Mouse (Mus musculus) midbrain, embryonic 16.5 days (tissue): ENCODE data around the gene Myadml2. TPM values are rescaled to one million over a fixed set of nuclear protein-coding genes. Genes with fewer than 3 reads are reported as not detected.
"Not testable (repeated sequence)": the region's sequence is repeated elsewhere in the genome, so short reads cannot be mapped to it uniquely, and the experiment has no call there.

Source experiments
- ATAC-seq: fragments of 200-750 bp; cut with Nextera tagmentation; 2 replicates; pipeline ENCODE4 v1.8.0; 2017; ENCODE audit warnings: moderate TSS enrichment
- H3K27ac ChIP-seq: fragments of 300-500 bp; sonication (generic); 2 replicates; pipeline ENCODE4 v1.5.1; 2014; ENCODE audit warnings: mild to moderate bottlenecking, low read length, mixed read lengths
- H3K27me3 ChIP-seq: fragments of 300-500 bp; sonication (generic); 2 replicates; pipeline ENCODE4 v1.6.1; 2014; ENCODE audit warnings: low read depth, low read length, mixed read lengths; ENCODE audit not compliant: control insufficient read depth, insufficient read depth
- H3K36me3 ChIP-seq: fragments of 300-500 bp; sonication (generic); 2 replicates; pipeline ENCODE4 v1.6.1; 2014; ENCODE audit warnings: mild to moderate bottlenecking, low read length, moderate library complexity, mixed read lengths; ENCODE audit not compliant: control insufficient read depth, insufficient read depth
- H3K4me1 ChIP-seq: fragments of 300-500 bp; sonication (generic); 2 replicates; pipeline ENCODE4 v1.6.1; 2014; ENCODE audit warnings: mild to moderate bottlenecking, low read length, mixed read lengths; ENCODE audit not compliant: control insufficient read depth, insufficient read depth
- H3K4me2 ChIP-seq: fragments of 300-500 bp; sonication (generic); 2 replicates; pipeline ENCODE4 v1.6.1; 2014; ENCODE audit warnings: mild to moderate bottlenecking, low read length, mixed read lengths
- H3K4me3 ChIP-seq: fragments of 300-500 bp; sonication (generic); 2 replicates; pipeline ENCODE4 v1.5.1; 2014; ENCODE audit warnings: low read depth, mild to moderate bottlenecking, low read length, moderate library complexity, mixed read lengths
- H3K9ac ChIP-seq: fragments of 300-500 bp; sonication (generic); 2 replicates; pipeline ENCODE4 v1.6.1; 2014; ENCODE audit warnings: low read depth, low read length, mixed read lengths
- H3K9me3 ChIP-seq: fragments of 300-500 bp; sonication (generic); replicated peaks from 2 replicates; pipeline ENCODE4 v1.6.1; 2014; ENCODE audit warnings: mild to moderate bottlenecking, low read length, mixed read lengths; ENCODE audit not compliant: control insufficient read depth, poor library complexity, severe bottlenecking
- WGBS: fragments of 180-500 bp; shearing (Covaris S2); extraction: QIAGEN DNeasy Blood & Tissue Kit; methylation state at CpG from one replicate; pipeline ENCODE4 v1.1.7; 2014; 5-methylcytosine and 5-hydroxymethylcytosine counted together
- polyA plus RNA-seq: library from polyadenylated mRNA; unstranded; fragments of >200 nt; fragmentation: Nextera tagmentation; extraction: Ambion mirVana; gene quantifications from 2 replicates; pipeline ENCODE4 v1.2.1, GENCODE M21; 2015

Myadml2 gene
- polyA plus RNA-seq, 1 experiment from 2014 or later, result 1.1 TPM

DNA sequence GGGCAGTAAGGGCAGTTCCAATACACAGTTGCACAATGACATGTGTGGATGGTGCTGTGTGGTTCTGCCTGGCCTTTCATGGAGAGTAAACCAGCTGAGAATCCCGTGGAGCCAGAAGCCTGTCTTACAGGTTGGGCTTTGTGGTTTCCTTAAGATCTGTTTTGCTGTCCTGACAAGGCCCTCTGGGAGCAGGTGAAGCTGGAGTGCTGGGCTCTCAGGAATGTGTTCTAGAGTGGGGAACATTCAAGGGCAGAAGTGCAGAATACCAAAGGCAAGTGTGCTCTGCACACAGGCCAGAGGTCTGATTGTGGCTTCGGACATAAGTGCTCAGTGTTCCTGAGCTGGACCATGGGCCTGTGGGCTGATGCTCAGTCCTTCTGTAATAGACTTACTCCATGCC is 36.7 kb upstream of the Myadml2 start:
- no peak overlapping the region for H3K4me2 ChIP-seq
- H3K27me3 ChIP-seq, result no peaks in the 10 kb centered on the region
- no peak overlapping the region for H3K4me3 ChIP-seq
- H3K9me3 ChIP-seq, result no peaks in the 10 kb centered on the region
- no peak overlapping the region for H3K27ac ChIP-seq
- no peaks in the 10 kb centered on the region for H3K4me1 ChIP-seq
- peaks cover 21% of the 10 kb centered on the region for H3K36me3 ChIP-seq
- 98% methylated on average over 2 of the region's 2 CpGs for WGBS
- no peak overlapping the region for H3K9ac ChIP-seq
- ATAC-seq, result no peak

- no peaks in the 10 kb centered on the region for H3K4me1 ChIP-seq
- no peak overlapping the region for H3K4me2 ChIP-seq
- H3K9me3 ChIP-seq, result no peaks in the 10 kb centered on the region
- H3K4me3 ChIP-seq, result no peak overlapping the region
- no peak for ATAC-seq
- H3K36me3 ChIP-seq, result peaks cover 17% of the 10 kb centered on the region
- WGBS, result 92% methylated on average over 2 of the region's 2 CpGs
- H3K27me3 ChIP-seq, result no peaks in the 10 kb centered on the region
- no peak overlapping the region for H3K27ac ChIP-seq
- no peak overlapping the region for H3K9ac ChIP-seq
Measured at GRCm38 (mm10) chr11:120684086-120684485, 36.1 kb upstream of the Myadml2 start.

DNA sequence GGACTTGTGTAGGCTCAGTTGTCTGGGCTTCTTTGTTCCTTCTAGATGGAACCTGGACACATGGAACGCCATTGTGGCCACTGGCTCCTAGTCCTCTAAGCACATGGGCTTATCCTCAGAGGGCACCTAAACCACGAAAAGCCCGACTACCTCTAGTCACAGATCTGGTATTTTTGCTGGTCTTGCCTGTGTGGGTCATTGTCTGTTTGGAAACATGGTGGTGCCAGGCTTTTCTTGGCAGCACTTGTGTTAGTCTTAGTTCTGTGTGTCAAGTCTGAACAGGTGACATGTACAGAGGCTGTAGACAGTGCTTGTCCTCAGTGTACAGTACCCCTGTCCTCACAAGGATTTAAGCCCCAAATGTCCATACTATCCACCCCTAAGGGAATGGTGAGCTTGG is 35.6 kb upstream of the Myadml2 start:
- 93% methylated on average over 3 of the region's 3 CpGs for WGBS
- H3K4me3 ChIP-seq, result no peak overlapping the region
- no peak overlapping the region for H3K9ac ChIP-seq
- no peak overlapping the region for H3K27ac ChIP-seq
- H3K27me3 ChIP-seq, result no peaks in the 10 kb centered on the region
- H3K4me2 ChIP-seq, result no peak overlapping the region
- peaks cover 17% of the 10 kb centered on the region for H3K36me3 ChIP-seq
- no peak for ATAC-seq
- no peaks in the 10 kb centered on the region for H3K4me1 ChIP-seq
- no peaks in the 10 kb centered on the region for H3K9me3 ChIP-seq

- peaks cover 19% of the 10 kb centered on the region for H3K36me3 ChIP-seq
- no peaks in the 10 kb centered on the region for H3K27me3 ChIP-seq
- no peak for ATAC-seq
- no peak overlapping the region for H3K9ac ChIP-seq
- H3K4me2 ChIP-seq, result no peak overlapping the region
- no peak overlapping the region for H3K4me3 ChIP-seq
- H3K27ac ChIP-seq, result no peak overlapping the region
- no peaks in the 10 kb centered on the region for H3K9me3 ChIP-seq
- WGBS, result 97% methylated on average over 5 of the region's 5 CpGs
- H3K4me1 ChIP-seq, result no peaks in the 10 kb centered on the region
Measured at GRCm38 (mm10) chr11:120682683-120683082, 34.7 kb upstream of the Myadml2 start.

DNA sequence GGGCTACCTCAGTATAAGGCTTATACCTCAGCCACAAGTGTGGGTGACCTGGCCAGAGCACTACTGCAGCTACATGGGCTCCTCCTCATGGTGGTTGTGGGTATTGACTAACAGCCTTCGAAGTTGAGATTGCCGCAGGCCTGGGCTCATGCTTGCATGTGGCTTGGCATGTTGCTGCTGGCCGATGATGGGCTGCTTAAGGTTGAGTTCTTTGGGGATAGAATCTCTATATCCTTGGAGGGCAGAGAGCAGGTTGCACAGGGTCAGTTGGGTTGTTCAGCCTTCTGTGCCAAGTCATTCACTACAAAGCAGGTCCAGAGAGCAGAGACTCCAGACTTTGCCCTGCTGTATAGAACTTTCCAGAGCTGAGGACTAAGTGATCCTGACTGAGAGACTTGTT is 32.0 kb upstream of the Myadml2 start:
- Histone ChIP-seq H3K27ac (no peak overlapping the region), H3K9me3 (no peaks in the 10 kb centered on the region), H3K27me3 (no peaks in the 10 kb centered on the region), H3K4me3 (no peak overlapping the region), H3K4me1 (peaks cover 4% of the 10 kb centered on the region; the same call in 1 of the 2 replicates), H3K9ac (no peak overlapping the region), H3K36me3 (peaks cover 21% of the 10 kb centered on the region), H3K4me2 (no peak overlapping the region)
- ATAC-seq, result no peak
- 76% methylated on average over 3 of the region's 3 CpGs for WGBS

- no peak overlapping the region for H3K27ac ChIP-seq
- H3K9ac ChIP-seq, result no peak overlapping the region
- no peaks in the 10 kb centered on the region for H3K9me3 ChIP-seq
- H3K36me3 ChIP-seq, result peaks cover 13% of the 10 kb centered on the region; the same call in 1 of the 2 replicates
- no peaks in the 10 kb centered on the region for H3K27me3 ChIP-seq
- peaks cover 17% of the 10 kb centered on the region for H3K4me1 ChIP-seq
- ATAC-seq, result no peak
- H3K4me3 ChIP-seq, result no peak overlapping the region
- WGBS, result 96% methylated on average over 4 of the region's 4 CpGs
- H3K4me2 ChIP-seq, result no peak overlapping the region
Measured at GRCm38 (mm10) chr11:120676951-120677350, 29.0 kb upstream of the Myadml2 start.

DNA sequence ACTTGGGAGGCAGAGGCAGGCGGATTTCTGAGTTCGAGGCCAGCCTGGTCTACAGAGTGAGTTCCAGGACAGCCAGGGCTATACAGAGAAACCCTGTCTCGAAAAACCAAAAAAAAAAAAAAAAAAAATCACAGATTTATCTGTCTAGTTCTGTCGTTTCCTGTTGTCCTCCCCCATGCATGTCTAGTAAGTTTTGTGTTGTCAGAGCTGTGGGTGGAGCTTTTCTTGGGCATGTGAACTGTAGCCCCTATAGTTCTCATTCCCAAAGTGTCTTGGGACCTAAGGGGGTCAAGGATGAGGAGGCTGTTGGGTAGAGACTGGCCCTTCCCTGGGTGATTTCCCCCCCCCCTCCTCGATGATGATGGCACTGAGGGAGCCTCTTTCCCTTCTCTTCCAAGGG is 27.9 kb upstream of the Myadml2 start:
- WGBS, result 89% methylated on average over 3 of the region's 5 CpGs
- peaks cover 17% of the 10 kb centered on the region for H3K4me1 ChIP-seq
- not testable (repeated sequence) for H3K9ac ChIP-seq, H3K4me3 ChIP-seq, H3K27ac ChIP-seq, H3K9me3 ChIP-seq, ATAC-seq, H3K27me3 ChIP-seq, H3K4me2 ChIP-seq
- peaks cover 13% of the 10 kb centered on the region; the same call in 1 of the 2 replicates for H3K36me3 ChIP-seq

DNA sequence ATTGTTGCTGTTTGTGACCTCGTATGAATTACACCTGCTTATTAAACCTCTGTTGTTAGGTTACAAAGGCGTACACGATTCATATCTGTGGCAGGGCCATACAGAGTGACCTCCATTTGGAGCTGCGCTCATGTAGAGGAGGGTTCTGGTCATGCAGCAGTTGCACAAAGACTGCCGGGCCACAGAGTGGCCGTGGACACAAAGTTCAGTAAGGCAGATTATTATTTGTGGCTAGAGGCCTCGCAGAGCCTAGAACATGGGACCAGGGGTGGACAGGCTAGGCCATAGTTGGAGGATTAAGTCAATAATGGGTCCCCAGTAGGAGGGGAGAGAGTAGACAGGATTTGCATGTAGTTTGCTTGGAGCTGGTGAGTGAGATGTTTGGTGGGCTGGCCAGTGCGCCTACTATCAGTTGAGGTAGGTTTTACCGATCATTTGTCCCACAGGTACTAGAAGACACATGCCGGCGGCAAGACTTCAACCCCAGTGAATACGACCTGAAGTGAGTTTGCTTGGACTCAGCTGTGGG is 25.7 kb upstream of the Myadml2 start:
- H3K27ac ChIP-seq, result peak overlapping the region; percentile 91
- WGBS, result 34% methylated on average over 12 of the region's 12 CpGs
- peak overlapping the region; percentile 84 for H3K9ac ChIP-seq
- no peak; the same call in 1 of the 2 replicates for ATAC-seq
- peak overlapping the region; percentile 91 for H3K4me2 ChIP-seq
- H3K4me1 ChIP-seq, result peaks cover 17% of the 10 kb centered on the region
- peak overlapping the region; percentile 68 for H3K4me3 ChIP-seq
- H3K27me3 ChIP-seq, result no peaks in the 10 kb centered on the region
- no peaks in the 10 kb centered on the region for H3K9me3 ChIP-seq
- peaks cover 9% of the 10 kb centered on the region; the same call in 1 of the 2 replicates for H3K36me3 ChIP-seq

GRCm38 (mm10) chr11:120672687-120673593 is 25.0 kb upstream of the Myadml2 start, which contains the start of gene Aspscr1:
Gene Aspscr1 (plus strand): TSS chr11:120672973.
- H3K9me3 ChIP-seq, result no peaks in the 10 kb centered on the region
- H3K4me3 ChIP-seq, result peak within 1 kb of the TSS; percentile 68
- peak within 1 kb of the TSS; percentile 91 for H3K27ac ChIP-seq
- H3K4me1 ChIP-seq, result peaks cover 17% of the 10 kb centered on the region
- H3K9ac ChIP-seq, result peak within 1 kb of the TSS; percentile 84
- peak; percentile 96 for ATAC-seq
- peak within 1 kb of the TSS; percentile 91 for H3K4me2 ChIP-seq
- H3K36me3 ChIP-seq, result 0 out of 2 replicates have a peak, but pooled peaks cover 6% of the 10 kb centered on the region
- H3K27me3 ChIP-seq, result no peaks in the 10 kb centered on the region
- 2% methylated on average over 67 of the region's 83 CpGs for WGBS
